Mouse (Mus musculus) spleen, adult 2 months (tissue): ENCODE measurements around the gene 1600012H06Rik.

Experiments
- CTCF ChIP-seq: fragments of 200-500 bp; IDR thresholded peaks from 2 replicates; pipeline ENCODE4 v1.5.1; 2011; ENCODE audit warnings: mild to moderate bottlenecking, inconsistent platforms; ENCODE audit not compliant: insufficient read depth, insufficient read length, insufficient replicate concordance; ENCODE audit errors: extremely low read depth
- POLR2A ChIP-seq: fragments of 200-500 bp; IDR thresholded peaks from 2 replicates; pipeline ENCODE4 v1.6.1; 2011; ENCODE audit warnings: low read depth, low read length, inconsistent platforms

DNA sequence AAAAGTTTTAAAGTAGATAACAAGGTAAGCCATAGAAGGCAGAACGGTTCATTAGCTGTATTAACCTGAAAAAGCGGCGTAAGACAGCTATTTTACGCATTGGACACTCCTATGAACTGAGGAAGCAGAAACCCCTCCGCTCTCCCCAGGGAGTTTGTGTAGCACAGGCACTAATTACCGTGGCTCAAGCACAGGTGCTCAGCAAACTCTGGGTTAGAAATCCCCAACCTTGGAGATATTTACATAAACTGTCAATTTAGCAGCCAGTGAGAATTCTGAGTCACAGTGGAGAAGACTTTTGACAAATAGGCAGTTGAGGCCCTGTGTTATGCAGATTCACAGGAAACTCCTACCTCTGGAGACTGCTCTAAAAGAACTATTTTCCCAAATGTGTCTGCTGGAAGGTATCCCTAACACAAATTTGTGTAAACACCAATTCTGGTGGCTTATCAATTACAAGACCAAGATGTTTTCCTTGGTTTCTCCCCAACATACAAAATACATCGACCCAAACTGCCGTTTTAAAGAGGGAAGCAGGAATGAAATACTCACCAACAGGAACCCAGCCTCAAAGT, 15.3 kb upstream of the 1600012H06Rik start:
- no peak for TF ChIP-seq CTCF
- TF ChIP-seq POLR2A: no peak
